Mouse (Mus musculus) embryo, embryonic 11.5 days (tissue): ENCODE measurements around the gene Rfx3.

Experiments
- DNase-seq: peaks from one replicate; pipeline ENCODE4 v3.0.0-alpha.2; 2012; ENCODE audit warnings: low read depth, low spot score

Rfx3 gene

DNA sequence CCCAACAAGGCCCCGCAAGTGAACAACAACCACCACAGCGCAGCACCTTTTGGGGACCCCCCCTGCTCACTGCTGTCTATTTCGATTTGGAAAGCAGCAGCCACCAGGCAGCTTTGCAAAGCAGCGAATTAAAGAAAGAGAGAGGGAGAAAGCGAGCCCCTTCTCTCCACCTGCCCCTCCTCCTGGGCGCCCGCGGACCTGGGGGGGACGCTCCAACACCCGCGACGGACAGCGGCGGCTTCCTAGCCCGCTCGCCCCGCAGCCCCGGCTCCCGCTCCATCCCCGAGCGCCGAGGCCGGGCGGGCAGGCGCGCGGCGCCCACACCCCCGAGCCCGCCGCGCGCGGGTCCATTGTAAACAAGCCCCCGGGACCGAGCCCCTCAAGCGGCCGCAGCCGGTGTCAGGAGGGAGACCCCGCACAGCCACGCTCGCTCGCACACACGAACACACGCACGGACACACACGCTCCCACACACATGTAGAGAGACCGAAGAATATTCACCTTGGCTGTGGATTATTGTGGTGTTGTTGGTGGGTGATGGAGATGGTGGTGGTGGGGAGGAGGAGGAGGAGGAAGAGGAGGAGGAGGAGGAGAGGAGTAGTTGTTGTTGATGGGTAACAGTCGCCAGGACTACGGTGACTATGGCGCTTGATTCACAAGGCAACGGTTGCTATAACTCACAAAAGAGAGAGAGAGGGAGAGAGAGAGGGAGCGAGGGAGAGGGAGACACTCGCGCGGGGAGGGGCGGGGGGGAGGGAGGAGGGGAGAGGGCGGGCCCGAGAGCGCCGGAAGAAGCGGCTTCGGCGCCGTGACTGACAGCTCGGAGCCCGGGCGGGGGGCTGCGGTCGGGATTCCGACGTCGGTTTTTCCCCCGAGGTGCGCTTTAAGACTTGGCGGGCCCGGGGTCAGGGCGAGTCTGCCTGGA, at the start of gene Rfx3:
Gene Rfx3 (minus strand): TSS at position 696 of the 925 bp plus-strand sequence.
- DNase-seq: peak; percentile 77

DNA sequence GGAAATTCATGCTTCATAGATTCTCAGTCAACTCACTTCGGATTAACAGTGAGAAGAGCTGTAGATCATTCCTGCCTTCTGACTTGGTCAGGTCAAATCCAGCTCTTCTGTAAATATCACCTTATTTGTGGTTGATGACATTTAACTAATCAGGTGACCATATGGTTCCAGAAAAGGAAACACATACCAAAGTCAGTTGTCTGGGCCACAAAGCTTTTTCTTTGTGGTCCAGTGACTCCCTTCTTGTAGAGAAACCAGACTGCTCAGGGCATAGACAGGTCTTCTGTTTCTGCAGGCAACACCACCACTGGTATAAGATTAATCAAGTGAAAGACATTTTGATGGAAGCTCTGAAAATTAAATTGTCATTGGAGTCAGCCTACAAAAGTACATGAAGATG, 41.1 kb upstream of the Rfx3 start:
- no peak for DNase-seq

DNA sequence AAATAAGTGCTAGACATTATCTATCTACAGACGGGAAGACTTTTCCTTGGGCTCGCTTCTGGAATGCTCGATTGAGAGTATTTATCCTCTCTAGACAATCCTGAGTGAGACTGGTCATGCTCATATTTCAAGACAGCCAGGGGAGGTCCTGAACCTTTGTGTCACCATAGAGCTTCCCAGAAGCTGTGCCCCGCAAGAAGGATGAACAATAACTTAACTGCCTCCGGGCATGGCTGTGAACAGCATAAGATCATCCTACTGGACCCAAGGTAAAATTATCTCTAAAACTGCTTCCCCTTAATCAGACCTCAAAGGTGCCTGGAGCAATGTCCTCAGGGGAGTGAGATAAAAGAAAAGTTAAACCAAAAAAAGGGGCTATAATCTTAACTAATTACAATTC, 40.6 kb upstream of the Rfx3 start:
- DNase-seq: no peak

DNA sequence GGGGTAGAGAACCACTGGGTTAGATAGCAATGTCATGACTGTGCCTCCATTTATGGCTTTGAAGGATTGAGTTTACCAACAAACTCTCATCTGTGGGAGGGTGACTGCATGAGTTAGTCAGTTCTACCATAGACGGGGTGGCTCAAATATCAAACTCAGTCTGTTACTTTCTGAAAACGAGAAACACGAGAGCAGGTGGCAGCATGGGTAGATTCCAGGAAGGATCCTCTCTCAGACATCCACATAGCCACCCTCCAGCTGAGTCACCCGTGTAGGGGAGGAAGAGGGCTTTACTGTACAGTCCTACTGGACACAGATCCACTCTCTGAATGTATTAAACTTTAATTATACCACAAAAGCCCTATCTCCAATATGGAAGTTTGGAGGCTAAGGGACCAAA, 38.3 kb upstream of the Rfx3 start:
- no peak for DNase-seq

DNA sequence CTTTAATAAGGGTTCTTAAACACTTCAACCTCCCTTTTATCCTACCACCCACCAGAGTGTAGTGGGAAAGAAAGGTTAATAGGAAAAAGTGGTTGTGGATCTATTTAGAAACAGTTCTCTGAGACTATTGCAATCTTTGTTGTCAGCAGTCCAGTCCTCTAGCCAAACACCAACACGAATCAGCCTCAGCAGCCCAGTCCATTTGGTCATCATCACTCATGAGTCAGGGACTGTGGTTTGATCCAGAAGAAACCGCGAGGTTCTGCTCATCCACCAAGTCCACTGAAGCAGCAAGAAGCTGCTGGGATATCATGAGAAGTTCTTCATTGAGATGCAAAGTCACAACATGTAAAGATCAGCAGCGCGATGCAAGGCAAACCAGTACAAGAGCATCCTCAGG, 35.8 kb upstream of the Rfx3 start:
- DNase-seq: no peak

DNA sequence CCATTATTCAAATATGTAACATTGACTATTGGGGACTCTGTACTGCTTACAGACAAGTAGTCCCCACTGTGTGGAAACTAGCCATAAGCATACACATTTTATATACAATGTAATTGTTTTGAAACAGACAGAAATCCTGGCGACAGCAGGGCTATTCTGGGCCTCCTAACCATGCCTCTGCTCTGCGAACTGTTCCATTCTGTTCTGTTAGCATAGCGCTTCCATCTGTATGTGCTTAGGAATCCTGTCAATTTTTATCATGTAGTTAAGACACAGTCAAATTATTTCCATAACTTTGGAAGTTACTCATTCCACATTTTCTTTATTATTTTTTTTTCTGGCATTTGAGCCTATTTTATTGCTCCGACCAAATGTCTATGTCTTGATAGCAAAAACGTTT, 34.0 kb upstream of the Rfx3 start:
- DNase-seq: no peak

DNA sequence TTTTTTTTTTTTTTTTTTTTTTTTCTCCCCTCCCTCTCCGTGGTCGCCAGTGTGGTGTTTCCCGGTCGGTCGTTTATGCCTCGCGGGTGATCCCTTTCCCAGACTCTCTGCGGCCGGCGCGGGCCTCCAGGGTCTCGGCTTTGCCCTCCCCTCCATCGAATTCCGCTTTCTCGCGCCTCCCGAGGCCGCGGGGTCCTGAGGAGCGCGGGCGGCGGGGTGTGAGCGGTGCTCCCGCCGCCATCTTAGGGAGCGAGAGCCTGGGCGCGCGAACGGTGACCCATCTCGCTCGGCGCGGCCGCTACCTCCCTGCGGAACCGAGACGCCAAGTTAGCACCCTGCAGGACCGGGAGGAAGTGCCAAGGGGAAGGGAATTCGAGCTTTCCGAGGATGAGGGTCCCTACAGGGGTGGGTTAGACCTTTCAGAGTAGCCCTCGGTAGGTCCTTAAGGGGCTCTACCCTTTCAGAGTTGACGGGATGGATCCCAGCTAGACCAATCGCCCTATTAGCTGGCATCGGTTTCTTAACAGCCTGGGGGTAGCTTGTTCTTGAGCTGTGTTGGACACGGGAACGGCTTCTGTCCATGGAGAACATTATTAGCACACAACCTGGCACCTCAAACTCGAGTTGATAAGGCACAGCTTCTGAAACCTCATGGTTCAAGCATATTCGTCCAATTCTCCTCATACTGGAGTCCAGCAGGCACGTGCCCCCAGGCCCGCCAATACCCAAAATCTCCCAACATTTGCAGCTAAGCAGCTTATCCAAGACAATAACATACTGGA, 943 bp upstream of the Rfx3 start:
- peak; percentile 56 for DNase-seq

DNA sequence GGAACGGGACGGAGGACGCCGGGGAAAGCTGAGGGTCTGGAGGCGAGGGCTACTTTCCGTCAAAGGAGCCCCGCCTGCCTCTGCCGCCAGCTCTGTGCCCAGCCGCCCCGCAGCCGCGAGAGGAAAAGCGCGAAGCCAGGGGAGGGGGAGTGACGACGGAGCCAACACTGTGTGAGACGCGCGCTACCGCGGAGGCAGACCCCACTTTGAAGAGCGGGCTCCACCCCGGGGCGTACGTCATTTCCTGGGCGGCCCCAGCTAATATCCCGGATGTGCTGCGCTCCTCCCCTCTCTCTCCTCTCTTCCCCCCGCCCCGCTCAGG, 391 bp upstream of the Rfx3 start:
- peak; percentile 93 for DNase-seq

DNA sequence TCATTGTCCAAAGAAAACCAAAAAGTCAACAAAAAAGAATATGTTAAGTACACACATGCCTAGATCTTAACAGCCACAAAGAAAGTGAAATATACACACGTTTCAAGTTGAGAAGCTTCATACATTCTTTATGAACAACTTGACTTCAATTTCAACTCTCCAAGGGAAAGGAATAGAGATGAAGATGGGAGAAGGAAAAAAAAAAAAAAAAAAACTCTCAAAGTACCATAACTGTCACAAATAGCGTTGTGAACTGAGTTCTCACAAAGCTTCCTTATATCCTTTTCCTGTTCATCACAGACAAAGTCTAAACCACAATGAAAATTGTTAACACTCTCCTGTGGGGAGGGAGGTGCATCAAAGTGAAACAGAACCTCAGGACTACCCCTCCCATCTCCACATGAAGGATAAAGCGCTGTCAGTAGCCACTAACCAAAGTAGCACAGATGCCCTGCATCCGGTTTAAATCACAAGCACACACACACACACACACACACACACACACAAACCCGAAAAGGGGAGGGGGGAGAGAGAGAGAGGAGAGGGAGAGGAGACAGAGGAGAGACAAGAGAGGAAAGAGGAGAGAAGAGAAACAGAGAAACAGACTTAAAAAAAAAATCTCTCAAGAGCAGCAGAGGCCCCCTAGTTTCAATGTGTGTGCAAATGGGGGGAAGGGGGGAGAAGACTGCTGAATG, 1.2 kb downstream of the Rfx3 start:
- DNase-seq: no peak

DNA sequence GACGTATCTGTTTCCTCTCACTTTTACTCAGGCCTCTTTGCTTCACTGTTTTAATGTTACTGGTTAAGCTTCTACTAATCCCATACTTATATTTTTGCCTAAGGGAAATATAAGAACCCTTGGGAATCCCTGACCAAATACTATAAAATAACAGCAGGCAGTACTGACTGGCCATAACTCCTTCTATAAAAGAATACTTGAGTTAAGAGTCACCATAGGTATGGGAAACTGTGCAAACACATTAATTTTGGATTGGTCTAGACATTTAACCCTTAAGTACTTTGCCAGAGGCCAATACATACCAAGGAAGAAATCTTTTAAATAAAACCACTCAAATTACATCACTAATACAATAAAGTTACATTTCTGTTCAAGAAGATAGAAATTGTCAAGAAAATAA, 6.8 kb downstream of the Rfx3 start:
- DNase-seq: no peak

DNA sequence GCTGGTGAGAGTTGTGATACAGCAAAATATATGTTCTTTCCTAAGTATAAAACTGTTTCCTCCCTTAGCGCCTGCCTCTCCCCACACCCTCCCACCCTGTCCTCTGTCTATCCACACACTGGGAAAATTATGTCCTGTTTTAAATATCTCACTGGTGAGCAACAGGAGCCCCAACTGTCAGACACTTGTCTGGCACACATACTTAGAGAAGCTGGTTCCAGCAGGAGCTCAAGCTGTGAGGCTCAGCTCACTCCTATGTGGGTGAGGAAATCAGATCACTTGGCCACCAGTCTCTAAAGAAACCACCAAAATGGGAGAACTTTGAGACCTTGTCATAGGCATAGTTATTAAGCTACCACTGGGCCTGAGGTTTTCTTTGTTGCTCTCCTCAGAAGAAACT, 7.5 kb downstream of the Rfx3 start:
- DNase-seq: no peak

DNA sequence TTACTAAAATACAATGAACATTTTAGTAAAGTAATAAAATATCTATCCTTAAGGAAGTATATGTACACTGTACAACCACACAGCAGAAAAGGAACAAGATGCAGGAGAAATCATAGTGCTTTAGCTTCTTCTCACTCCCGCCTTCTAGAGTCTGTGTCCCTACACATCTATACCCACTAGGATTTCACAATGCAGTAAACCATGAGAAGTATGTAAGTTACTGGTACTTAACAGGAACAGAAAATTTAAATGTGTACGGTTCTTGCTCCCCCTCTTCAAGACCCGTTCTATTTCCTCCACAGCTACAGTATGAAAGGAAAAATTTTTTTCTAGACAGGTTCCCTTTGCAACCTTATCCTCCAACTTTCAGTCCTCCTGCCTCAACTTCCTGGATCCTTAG, 8.3 kb downstream of the Rfx3 start:
- DNase-seq: no peak

DNA sequence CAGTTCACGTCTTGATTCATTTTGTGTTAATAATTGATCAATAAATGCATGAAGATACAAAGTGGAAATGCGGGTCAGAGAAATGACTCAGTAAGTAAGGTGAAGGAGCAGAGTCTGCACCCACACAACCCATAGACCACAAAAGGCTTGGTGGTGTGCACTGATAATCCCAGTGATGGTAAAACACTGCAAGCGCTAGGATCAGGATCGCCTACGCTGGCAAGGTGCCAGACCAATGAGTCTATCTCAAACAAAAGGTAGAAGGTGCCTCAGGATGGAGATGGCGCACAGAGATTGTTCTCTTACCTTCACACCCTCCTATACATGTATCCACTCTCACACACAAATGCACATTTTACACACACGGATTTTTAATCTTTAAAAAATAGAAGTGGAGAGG, 18.2 kb downstream of the Rfx3 start:
- DNase-seq: no peak

DNA sequence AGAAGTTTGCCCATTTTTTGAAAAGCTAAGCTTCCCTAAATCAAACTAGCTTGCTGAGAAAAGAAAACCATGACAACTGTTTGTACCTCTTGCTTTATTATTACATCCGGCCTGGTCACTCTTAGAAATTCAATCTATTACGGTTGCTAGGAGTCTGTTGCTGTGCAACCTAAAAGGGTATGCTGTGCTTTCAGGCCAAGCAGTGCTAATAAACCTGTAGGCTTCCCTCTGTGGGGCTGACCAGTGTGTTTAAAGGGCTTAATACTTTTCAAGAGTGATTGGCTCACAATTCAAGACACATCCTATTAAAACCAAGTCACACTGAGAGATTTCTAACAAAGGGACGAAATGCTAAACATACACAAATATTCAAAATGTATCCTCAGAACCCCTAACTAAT, 22.2 kb downstream of the Rfx3 start:
- DNase-seq: no peak

DNA sequence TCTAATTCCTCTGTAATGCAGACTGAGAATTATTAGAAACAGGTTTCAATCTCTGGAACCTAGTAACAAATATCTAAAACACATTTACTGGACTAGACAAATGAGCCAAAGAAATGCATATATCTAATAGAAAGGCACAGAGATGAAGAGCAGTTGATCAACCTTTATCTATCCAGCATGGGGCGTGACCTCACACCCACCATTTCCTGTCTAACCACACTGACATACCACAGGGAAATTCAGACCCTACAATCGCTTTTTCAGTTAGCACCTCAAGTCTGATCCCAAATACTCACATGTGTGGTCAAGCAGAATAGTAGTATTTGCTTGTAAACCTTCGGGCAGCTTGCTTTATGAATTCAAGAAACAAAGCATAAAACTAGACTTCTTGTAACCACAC, 43.4 kb downstream of the Rfx3 start:
- DNase-seq: no peak

DNA sequence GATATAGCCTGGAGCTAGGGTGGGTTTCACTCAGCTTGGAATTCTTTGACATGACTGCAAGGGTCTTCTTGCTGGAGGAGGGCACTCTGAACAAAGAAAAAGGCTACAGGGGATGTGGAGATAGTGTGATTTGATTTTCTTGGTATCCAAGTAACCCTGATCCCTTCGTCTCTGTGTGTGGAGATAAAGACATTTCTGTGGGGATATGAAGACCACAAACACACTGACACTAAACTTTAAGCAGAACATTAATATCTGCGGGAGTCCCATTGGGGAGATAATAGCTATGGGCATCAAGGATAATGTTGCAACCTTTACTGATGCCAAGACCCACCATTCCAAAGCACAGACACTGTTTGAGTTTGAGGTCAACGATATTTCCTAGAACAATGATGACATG, 49.7 kb downstream of the Rfx3 start:
- no peak for DNase-seq

DNA sequence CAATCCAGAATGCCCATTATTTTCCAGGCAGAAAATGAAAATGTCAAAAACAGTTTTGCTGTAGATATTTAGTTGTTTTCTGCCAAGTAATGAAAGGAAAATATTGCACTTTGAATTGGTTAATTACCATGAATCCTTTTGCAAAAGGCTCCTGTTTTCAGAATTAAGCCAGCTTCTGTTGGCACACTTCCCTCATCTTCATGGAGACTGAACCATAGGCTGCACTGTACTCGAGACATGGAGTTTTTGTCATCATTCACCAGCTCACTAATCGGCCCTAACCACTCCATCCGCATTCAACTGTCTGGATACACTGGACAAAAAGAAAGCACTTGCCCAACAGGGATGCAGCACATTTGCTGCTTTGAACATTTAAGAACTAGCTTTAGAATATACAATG, 75.5 kb downstream of the Rfx3 start:
- DNase-seq: no peak

DNA sequence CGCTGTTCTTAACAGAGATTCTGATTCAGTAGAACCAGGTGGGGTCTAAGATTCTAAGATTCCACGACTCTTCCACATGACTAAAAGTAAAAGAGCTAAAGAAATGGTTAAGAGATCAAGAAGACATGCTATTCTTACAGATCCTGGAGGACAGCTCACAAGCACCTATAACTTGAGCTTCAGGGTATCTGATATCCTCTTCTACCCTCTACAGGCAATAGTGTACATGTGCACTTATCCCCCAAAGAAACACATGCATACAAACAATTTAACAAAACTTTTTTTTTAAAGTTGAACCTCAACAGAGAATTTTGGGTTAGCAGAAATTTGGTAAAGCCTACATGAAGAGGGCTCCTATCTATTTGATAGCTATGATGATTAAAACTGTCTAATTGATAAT, 79.8 kb downstream of the Rfx3 start:
- no peak for DNase-seq

DNA sequence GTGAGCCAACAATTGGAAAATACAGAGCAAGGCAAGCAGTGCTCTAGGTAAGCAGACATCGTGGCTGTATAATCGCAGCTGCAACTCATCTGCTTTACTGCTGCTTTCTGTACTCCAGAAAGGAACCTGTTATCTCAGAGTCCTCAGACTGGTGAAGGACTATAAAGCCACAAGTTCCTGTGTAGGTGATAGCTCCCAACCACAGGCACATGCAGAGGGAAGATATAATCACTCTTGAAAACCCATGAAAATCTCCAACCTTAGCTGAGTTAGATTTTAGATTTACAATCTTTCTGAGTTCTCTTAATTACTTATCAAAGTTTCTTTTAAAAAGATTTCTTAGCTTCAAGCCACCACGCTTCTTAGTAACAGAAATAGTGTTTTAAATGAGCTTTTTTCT, 84.6 kb downstream of the Rfx3 start:
- no peak for DNase-seq

DNA sequence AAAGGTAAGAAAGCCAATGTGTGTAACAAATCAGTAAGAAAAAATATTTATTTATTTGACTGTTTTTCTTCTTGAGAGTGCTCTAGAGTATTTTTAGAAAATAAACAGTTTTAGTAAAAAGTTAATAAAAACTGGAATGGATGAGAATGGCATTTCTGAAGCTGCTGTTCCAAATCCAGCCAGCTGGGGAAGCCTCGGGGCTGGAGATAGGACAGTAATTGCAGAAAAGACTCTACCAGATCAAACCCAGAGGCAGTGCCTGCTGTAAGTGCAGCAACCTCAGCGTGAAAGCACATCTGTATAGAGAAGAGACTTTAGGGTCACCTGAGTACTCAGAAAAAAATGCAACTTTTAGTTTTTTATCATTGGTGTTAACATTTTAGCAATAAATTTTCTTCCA, 91.9 kb downstream of the Rfx3 start:
- no peak for DNase-seq

DNA sequence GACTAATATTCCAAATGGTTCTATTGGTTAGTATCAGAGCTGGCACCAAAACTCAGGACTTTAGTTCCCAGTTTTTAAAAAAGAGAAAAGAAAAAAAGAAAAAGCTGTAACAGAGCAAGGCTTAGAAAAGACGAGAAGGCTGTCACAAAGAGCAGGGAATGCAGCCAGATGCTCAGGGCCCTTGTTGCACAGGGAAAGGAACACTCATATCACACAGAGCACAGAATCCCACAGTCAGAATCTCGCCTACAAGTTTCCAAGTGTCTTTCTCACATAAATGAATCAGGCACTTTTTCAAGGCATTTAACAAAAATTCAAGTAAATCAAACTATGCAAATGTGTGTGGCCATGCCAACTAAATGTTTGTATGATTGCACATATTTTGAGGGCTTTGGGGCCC, 94.5 kb downstream of the Rfx3 start:
- DNase-seq: no peak

DNA sequence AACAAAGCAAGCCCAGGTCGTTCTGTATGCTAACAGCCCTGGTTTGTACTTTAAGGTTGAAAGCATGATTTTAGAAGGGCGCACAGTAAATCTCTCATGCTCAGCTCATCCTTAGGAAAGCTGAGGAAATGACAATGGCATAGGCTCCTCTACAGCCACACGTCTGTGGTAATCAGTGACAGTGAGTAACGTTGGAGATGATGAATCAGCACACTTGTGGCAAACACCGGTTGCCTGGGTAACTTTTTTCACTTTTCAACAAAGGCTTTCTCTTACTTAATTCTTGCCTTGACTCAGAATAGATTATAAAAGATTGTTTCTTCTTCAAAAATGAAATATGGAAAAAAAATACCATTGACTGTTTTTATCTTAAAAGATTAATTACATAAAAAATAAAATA, 104.0 kb downstream of the Rfx3 start:
- DNase-seq: no peak

DNA sequence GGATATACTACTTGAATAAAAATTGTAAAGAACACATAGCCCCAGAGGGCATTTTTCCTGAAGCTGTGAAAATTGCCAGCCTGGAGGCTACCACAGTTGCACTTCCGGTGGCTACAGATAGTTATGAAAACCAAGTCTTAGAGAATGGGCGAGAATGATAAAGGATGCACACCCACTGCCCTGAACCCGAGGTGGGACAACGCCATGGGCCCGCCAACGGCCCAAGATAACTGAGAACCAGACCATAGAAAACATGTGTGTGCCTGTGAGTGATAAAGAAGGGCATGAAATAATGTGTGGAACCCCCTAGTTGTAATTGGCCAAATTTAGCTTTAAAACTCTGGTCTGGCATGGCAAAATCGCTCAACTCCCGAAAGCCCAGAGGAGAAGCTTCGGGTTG, 105.0 kb downstream of the Rfx3 start:
- DNase-seq: no peak
